Mouse (Mus musculus) hindbrain, embryonic 14.5 days (tissue): ENCODE measurements around the gene Bnipl. TPM values are rescaled to one million over a fixed set of nuclear protein-coding genes. Genes with fewer than 3 reads are reported as not detected.

ENCODE experiments used
- polyA plus RNA-seq: library from polyadenylated mRNA; unstranded; fragments of >200 nt; fragmentation: Nextera tagmentation; extraction: Ambion mirVana; gene quantifications from 2 replicates; pipeline ENCODE4 v1.2.1, GENCODE M21; 2014

Bnipl gene
- polyA plus RNA-seq, 1 experiment from 2014 or later, result not detected

Other genes starting within 250 kb of the Bnipl start
- gene Zfp687, start 235.7 kb downstream of the Bnipl start, polyA plus RNA-seq, result 19.6 and 21.2 TPM in 2 replicates
- 238 and 248 TPM in 2 replicates for gene Psmd4, start 208.6 kb downstream of the Bnipl start, polyA plus RNA-seq
- gene Pip5k1a, start 144.3 kb downstream of the Bnipl start, polyA plus RNA-seq, result 9.9 and 12.7 TPM in 2 replicates
- gene Vps72, start 140.2 kb downstream of the Bnipl start, polyA plus RNA-seq, result 148 and 150 TPM in 2 replicates
- 0.61 and 1.7 TPM in 2 replicates for gene Tmod4, start 126.7 kb downstream of the Bnipl start, polyA plus RNA-seq
- gene Scnm1, start 117.2 kb downstream of the Bnipl start, polyA plus RNA-seq, result 71.4 and 82.4 TPM in 2 replicates
- gene Lysmd1, start 117.1 kb downstream of the Bnipl start, polyA plus RNA-seq, result 34.0 and 35.7 TPM in 2 replicates
- 2.3 and 2.7 TPM in 2 replicates for gene Tnfaip8l2, start 108.8 kb downstream of the Bnipl start, polyA plus RNA-seq
- gene Sema6c, start 90.7 kb downstream of the Bnipl start, polyA plus RNA-seq, result 35.8 and 36.5 TPM in 2 replicates
- 3.0 and 3.9 TPM in 2 replicates for gene Gabpb2, start 33.3 kb downstream of the Bnipl start, polyA plus RNA-seq
- 65.0 and 70.1 TPM in 2 replicates for gene Cdc42se1, start 22.5 kb downstream of the Bnipl start, polyA plus RNA-seq
- 560 and 570 TPM in 2 replicates for gene Mllt11, start 19.0 kb downstream of the Bnipl start, polyA plus RNA-seq
- 0.16 TPM in 1 of 2 replicates, not detected in the other for gene Gm128, start 9.6 kb downstream of the Bnipl start, polyA plus RNA-seq
- gene Mindy1, start 30.2 kb upstream of the Bnipl start, polyA plus RNA-seq, result 37.8 and 38.9 TPM in 2 replicates
- 63.8 and 66.0 TPM in 2 replicates for gene Prune1, start 30.9 kb upstream of the Bnipl start, polyA plus RNA-seq
- 0.24 and 0.52 TPM in 2 replicates for gene Anxa9, start 56.0 kb upstream of the Bnipl start, polyA plus RNA-seq
- gene Cers2, start 63.6 kb upstream of the Bnipl start, polyA plus RNA-seq, result 81.8 and 88.3 TPM in 2 replicates
- 47.6 and 54.2 TPM in 2 replicates for gene Setdb1, start 106.0 kb upstream of the Bnipl start, polyA plus RNA-seq
- gene 4930558C23Rik, start 151.6 kb upstream of the Bnipl start, polyA plus RNA-seq, result not detected in 2 replicates
- gene Arnt, start 183.2 kb upstream of the Bnipl start, polyA plus RNA-seq, result 12.3 and 13.3 TPM in 2 replicates
- 9.1 and 11.5 TPM in 2 replicates for gene Ctsk, start 248.1 kb upstream of the Bnipl start, polyA plus RNA-seq